Mouse (Mus musculus) forebrain, embryonic 13.5 days (tissue): ENCODE measurements around the gene Rab5a. TPM values are rescaled to one million over a fixed set of nuclear protein-coding genes. Genes with fewer than 3 reads are reported as not detected.

Experiments used
- ATAC-seq: fragments of 200-750 bp; cut with Nextera tagmentation; 2 replicates; pipeline ENCODE4 v1.8.0; 2017
- H3K27ac ChIP-seq: fragments of 300-500 bp; sonication (generic); 2 replicates; pipeline ENCODE4 v1.5.1; 2015; ENCODE audit warnings: inconsistent platforms, mild to moderate bottlenecking, moderate library complexity
- H3K27me3 ChIP-seq: fragments of 300-500 bp; sonication (generic); 2 replicates; pipeline ENCODE4 v1.6.1; 2015; ENCODE audit warnings: mild to moderate bottlenecking, inconsistent platforms
- H3K36me3 ChIP-seq: fragments of 300-500 bp; sonication (generic); 2 replicates; pipeline ENCODE4 v1.6.1; 2015; ENCODE audit warnings: mild to moderate bottlenecking, inconsistent platforms; ENCODE audit not compliant: poor library complexity, severe bottlenecking
- H3K4me1 ChIP-seq: fragments of 300-500 bp; sonication (generic); 2 replicates; pipeline ENCODE4 v1.6.1; 2015; ENCODE audit warnings: inconsistent platforms
- H3K4me2 ChIP-seq: fragments of 300-500 bp; sonication (generic); 2 replicates; pipeline ENCODE4 v1.6.1; 2015; ENCODE audit warnings: inconsistent platforms, mild to moderate bottlenecking, moderate library complexity
- H3K4me3 ChIP-seq: fragments of 300-500 bp; sonication (generic); 2 replicates; pipeline ENCODE4 v1.5.1; 2015; ENCODE audit warnings: mild to moderate bottlenecking, inconsistent platforms
- H3K9ac ChIP-seq: fragments of 300-500 bp; sonication (generic); 2 replicates; pipeline ENCODE4 v1.6.1; 2015; ENCODE audit warnings: mild to moderate bottlenecking, inconsistent platforms
- H3K9me3 ChIP-seq: fragments of 300-500 bp; sonication (generic); replicated peaks from 2 replicates; pipeline ENCODE4 v1.6.1; 2016; ENCODE audit warnings: inconsistent platforms
- WGBS: fragments of 180-500 bp; shearing (Covaris S2); methylation state at CpG from one replicate; pipeline ENCODE4 v1.1.7; 2015; 5-methylcytosine and 5-hydroxymethylcytosine counted together
- polyA plus RNA-seq: library from polyadenylated mRNA; unstranded; fragments of >200 nt; fragmentation: Nextera tagmentation; extraction: Ambion mirVana; gene quantifications from 2 replicates; pipeline ENCODE4 v1.2.1, GENCODE M21; 2015

The Rab5a gene
- polyA plus RNA-seq, result 84.1 and 87.4 TPM in 2 replicates

- no peaks in the 10 kb centered on the region for H3K36me3 ChIP-seq
- 0% methylated on average over 67 of the region's 82 CpGs for WGBS
- peaks cover 23% of the 10 kb centered on the region for H3K4me1 ChIP-seq
- peak; percentile 98 for ATAC-seq
- peak within 1 kb of the TSS; percentile 80 for H3K4me2 ChIP-seq
- peak within 1 kb of the TSS; percentile 99 for H3K27ac ChIP-seq
- H3K9ac ChIP-seq, result peak within 1 kb of the TSS; percentile 95
- H3K27me3 ChIP-seq, result no peaks in the 10 kb centered on the region
- H3K4me3 ChIP-seq, result peak within 1 kb of the TSS; percentile 97
- no peaks in the 10 kb centered on the region for H3K9me3 ChIP-seq
These were observed at the start of gene Rab5a for GRCm38 (mm10) chr17:53478858-53479603. Gene Rab5a (plus strand): TSS chr17:53479234.

GRCm38 (mm10) chr17:53456152-53456551 lies 22.9 kb upstream of the Rab5a start:
- ATAC-seq, result no peak

GRCm38 (mm10) chr17:53456742-53457141 lies 22.3 kb upstream of the Rab5a start:
- Histone ChIP-seq H3K9ac (no peak overlapping the region), H3K4me3 (no peak overlapping the region), H3K4me2 (no peak overlapping the region), H3K27ac (no peak overlapping the region), H3K9me3 (no peaks in the 10 kb centered on the region), H3K4me1 (no peaks in the 10 kb centered on the region), H3K36me3 (no peaks in the 10 kb centered on the region), H3K27me3 (no peaks in the 10 kb centered on the region)
- no peak for ATAC-seq
- WGBS, result 74% methylated on average over 1 of the region's 1 CpGs

More at GRCm38 (mm10) chr17:53456152-53456551, 22.9 kb upstream of the Rab5a start:
- Histone ChIP-seq H3K4me1 (no peaks in the 10 kb centered on the region), H3K27ac (no peak overlapping the region), H3K9me3 (no peaks in the 10 kb centered on the region), H3K4me2 (no peak overlapping the region), H3K9ac (no peak overlapping the region), H3K36me3 (no peaks in the 10 kb centered on the region), H3K27me3 (no peaks in the 10 kb centered on the region), H3K4me3 (no peak overlapping the region)
- 88% methylated on average over 2 of the region's 2 CpGs for WGBS

GRCm38 (mm10) chr17:53462603-53463495 lies 16.2 kb upstream of the Rab5a start, which contains the start of gene Efhb:
Gene Efhb (minus strand): TSS chr17:53463321.
- peak; percentile 98 for ATAC-seq
- H3K4me2 ChIP-seq, result peak within 1 kb of the TSS; percentile 68

GRCm38 (mm10) chr17:53463496-53463840 lies 15.6 kb upstream of the Rab5a start:
- Histone ChIP-seq H3K4me3 (peak overlapping the region; percentile 43), H3K9ac (peak overlapping the region; percentile 62; the same call in 1 of the 2 replicates), H3K36me3 (no peaks in the 10 kb centered on the region), H3K4me1 (peaks cover 12% of the 10 kb centered on the region), H3K4me2 (peak overlapping the region; percentile 68), H3K27me3 (no peaks in the 10 kb centered on the region), H3K27ac (no peak overlapping the region), H3K9me3 (no peaks in the 10 kb centered on the region)
- 15% methylated on average over 7 of the region's 9 CpGs for WGBS
- peak; percentile 56 for ATAC-seq

More at GRCm38 (mm10) chr17:53462603-53463495, 16.2 kb upstream of the Rab5a start, which contains the start of gene Efhb:
- no peaks in the 10 kb centered on the region for H3K27me3 ChIP-seq
- H3K9ac ChIP-seq, result peak within 1 kb of the TSS; percentile 62
- no peaks in the 10 kb centered on the region for H3K36me3 ChIP-seq
- H3K4me1 ChIP-seq, result peaks cover 12% of the 10 kb centered on the region
- H3K4me3 ChIP-seq, result peak within 1 kb of the TSS; percentile 43
- 18% methylated on average over 26 of the region's 26 CpGs for WGBS
- no peaks in the 10 kb centered on the region for H3K9me3 ChIP-seq
- no peak within 1 kb of the TSS for H3K27ac ChIP-seq

GRCm38 (mm10) chr17:53465569-53465968 lies 13.5 kb upstream of the Rab5a start:
- 55% methylated on average over 4 of the region's 4 CpGs for WGBS
- H3K27me3 ChIP-seq, result no peaks in the 10 kb centered on the region
- no peak overlapping the region for H3K4me2 ChIP-seq
- ATAC-seq, result no peak
- H3K36me3 ChIP-seq, result no peaks in the 10 kb centered on the region
- H3K9me3 ChIP-seq, result no peaks in the 10 kb centered on the region
- no peak overlapping the region for H3K4me3 ChIP-seq
- no peak overlapping the region for H3K27ac ChIP-seq
- H3K9ac ChIP-seq, result no peak overlapping the region
- H3K4me1 ChIP-seq, result peaks cover 12% of the 10 kb centered on the region

GRCm38 (mm10) chr17:53468697-53469096 lies 10.3 kb upstream of the Rab5a start:
- no peak overlapping the region for H3K4me3 ChIP-seq
- H3K27ac ChIP-seq, result no peak overlapping the region
- H3K4me1 ChIP-seq, result 0 out of 2 replicates have a peak, but pooled peaks cover 1% of the 10 kb centered on the region
- no peaks in the 10 kb centered on the region for H3K9me3 ChIP-seq
- ATAC-seq, result no peak
- no peaks in the 10 kb centered on the region for H3K36me3 ChIP-seq
- H3K4me2 ChIP-seq, result no peak overlapping the region
- H3K9ac ChIP-seq, result no peak overlapping the region
- no peaks in the 10 kb centered on the region for H3K27me3 ChIP-seq

GRCm38 (mm10) chr17:53478066-53478857 lies 772 bp upstream of the Rab5a start:
- H3K4me2 ChIP-seq, result peak overlapping the region; percentile 80
- H3K36me3 ChIP-seq, result no peaks in the 10 kb centered on the region
- peak overlapping the region; percentile 99 for H3K27ac ChIP-seq
- no peaks in the 10 kb centered on the region for H3K9me3 ChIP-seq
- no peaks in the 10 kb centered on the region for H3K27me3 ChIP-seq
- ATAC-seq, result no peak
- 6% methylated on average over 15 of the region's 15 CpGs for WGBS
- peak overlapping the region; percentile 79 for H3K9ac ChIP-seq
- H3K4me3 ChIP-seq, result peak overlapping the region; percentile 97
- H3K4me1 ChIP-seq, result peaks cover 23% of the 10 kb centered on the region

- Histone ChIP-seq H3K27ac (peak overlapping the region; percentile 99), H3K4me2 (peak overlapping the region; percentile 80), H3K4me3 (peak overlapping the region; percentile 97), H3K9me3 (no peaks in the 10 kb centered on the region), H3K27me3 (no peaks in the 10 kb centered on the region), H3K36me3 (peaks cover 6% of the 10 kb centered on the region), H3K9ac (peak overlapping the region; percentile 95), H3K4me1 (peaks cover 23% of the 10 kb centered on the region)
- no peak for ATAC-seq
- WGBS, result 2% methylated on average over 29 of the region's 33 CpGs
These were observed 589 bp downstream of the Rab5a start for GRCm38 (mm10) chr17:53479604-53480041.

- Histone ChIP-seq H3K9me3 (no peaks in the 10 kb centered on the region), H3K4me1 (peaks cover 23% of the 10 kb centered on the region), H3K9ac (peak overlapping the region; percentile 95), H3K4me3 (peak overlapping the region; percentile 97), H3K27ac (no peak overlapping the region), H3K27me3 (no peaks in the 10 kb centered on the region), H3K36me3 (peaks cover 10% of the 10 kb centered on the region), H3K4me2 (peak overlapping the region; percentile 80)
- 56% methylated on average over 7 of the region's 7 CpGs for WGBS
- ATAC-seq, result no peak
These were observed 1.4 kb downstream of the Rab5a start for GRCm38 (mm10) chr17:53480433-53480832.

GRCm38 (mm10) chr17:53488291-53489006 lies 9.4 kb downstream of the Rab5a start:
- Histone ChIP-seq H3K9me3 (no peaks in the 10 kb centered on the region), H3K4me1 (no peaks in the 10 kb centered on the region), H3K4me2 (no peak overlapping the region), H3K36me3 (peaks cover 51% of the 10 kb centered on the region), H3K9ac (no peak overlapping the region), H3K27me3 (no peaks in the 10 kb centered on the region), H3K27ac (no peak overlapping the region), H3K4me3 (no peak overlapping the region)
- WGBS, result 92% methylated on average over 4 of the region's 4 CpGs
- ATAC-seq, result no peak
